Mouse (Mus musculus) v-Abl transformed pro-B cells (cell line): ENCODE data around the gene Vps41.

ENCODE experiments used
- in situ Hi-C, 2 experiments: fragments of 400-800 bp; cut with MboI; formaldehyde crosslinking; loops; one replicate each; pipeline ENCODE4 v1.15.1; 2025; ENCODE audit not compliant: unreplicated experiment in 2 of 2

Vps41 gene

GRCm38 (mm10) chr13:18791314-18791713 lies 74.2 kb downstream of the Vps41 start:
- in situ Hi-C loops = no loop called here

GRCm38 (mm10) chr13:18791724-18792123 lies 74.6 kb downstream of the Vps41 start:
- in situ Hi-C loops = no loop called here

GRCm38 (mm10) chr13:18794454-18794853 lies 77.4 kb downstream of the Vps41 start:
- in situ Hi-C loops = no loop called here

GRCm38 (mm10) chr13:18797555-18797954 lies 80.5 kb downstream of the Vps41 start:
- in situ Hi-C loops = no loop called here

- in situ Hi-C loops = loop anchor here (25.0 kb wide), 4 partner anchors 288 to 862 kb away; no protein-coding TSS in a partner anchor
Measured at GRCm38 (mm10) chr13:18800434-18800833, 83.3 kb downstream of the Vps41 start.

GRCm38 (mm10) chr13:18809465-18809864 lies 92.4 kb downstream of the Vps41 start:
- in situ Hi-C loops = loop anchor here (5.0 to 25.0 kb wide), 7 partner anchors 107 to 972 kb away; no protein-coding TSS in a partner anchor

- in situ Hi-C loops = loop anchor here (5.0 to 25.0 kb wide), 9 partner anchors 108 to 975 kb away; no protein-coding TSS in a partner anchor
Measured at GRCm38 (mm10) chr13:18809978-18810675, 93.0 kb downstream of the Vps41 start.

GRCm38 (mm10) chr13:18824420-18825123 lies 107.5 kb downstream of the Vps41 start:
- in situ Hi-C loops = loop anchor here (25.0 kb wide), 4 partner anchors 312 to 838 kb away; no protein-coding TSS in a partner anchor

GRCm38 (mm10) chr13:18827029-18827428 lies 109.9 kb downstream of the Vps41 start:
- in situ Hi-C loops = loop anchor here in 1 of 2 experiments (25.0 kb wide), 1 partner anchor 310 kb away; no protein-coding TSS in a partner anchor

- in situ Hi-C loops = loop anchor here in 1 of 2 experiments (25.0 kb wide), 1 partner anchor 307 kb away; no protein-coding TSS in a partner anchor
Measured at GRCm38 (mm10) chr13:18830486-18830885, 113.4 kb downstream of the Vps41 start.

- in situ Hi-C loops = loop anchor here in 1 of 2 experiments (25.0 kb wide), 1 partner anchor 298 kb away; no protein-coding TSS in a partner anchor
Measured at GRCm38 (mm10) chr13:18839231-18839630, 122.1 kb downstream of the Vps41 start.

- in situ Hi-C loops = loop anchor here in 1 of 2 experiments (25.0 kb wide), 1 partner anchor 297 kb away; no protein-coding TSS in a partner anchor
Measured at GRCm38 (mm10) chr13:18840366-18840765, 123.3 kb downstream of the Vps41 start.

GRCm38 (mm10) chr13:18841019-18841418 lies 123.9 kb downstream of the Vps41 start:
- in situ Hi-C loops = loop anchor here in 1 of 2 experiments (25.0 kb wide), 1 partner anchor 296 kb away; no protein-coding TSS in a partner anchor

GRCm38 (mm10) chr13:18841752-18842282 lies 124.7 kb downstream of the Vps41 start:
- in situ Hi-C loops = loop anchor here in 1 of 2 experiments (25.0 kb wide), 1 partner anchor 295 kb away; no protein-coding TSS in a partner anchor

GRCm38 (mm10) chr13:18842556-18842955 lies 125.5 kb downstream of the Vps41 start:
- in situ Hi-C loops = loop anchor here in 1 of 2 experiments (25.0 kb wide), 1 partner anchor 295 kb away; no protein-coding TSS in a partner anchor

GRCm38 (mm10) chr13:18843546-18843945 lies 126.5 kb downstream of the Vps41 start:
- in situ Hi-C loops = loop anchor here in 1 of 2 experiments (25.0 kb wide), 1 partner anchor 294 kb away; no protein-coding TSS in a partner anchor

- in situ Hi-C loops = loop anchor here in 1 of 2 experiments (25.0 kb wide), 1 partner anchor 290 kb away; no protein-coding TSS in a partner anchor
Measured at GRCm38 (mm10) chr13:18847386-18847785, 130.3 kb downstream of the Vps41 start.

GRCm38 (mm10) chr13:18849563-18849962 lies 132.5 kb downstream of the Vps41 start:
- in situ Hi-C loops = loop anchor here in 1 of 2 experiments (25.0 kb wide), 1 partner anchor 288 kb away; no protein-coding TSS in a partner anchor

- in situ Hi-C loops = no loop called here
Measured at GRCm38 (mm10) chr13:18851182-18851581, 134.1 kb downstream of the Vps41 start.

GRCm38 (mm10) chr13:18852718-18853117 lies 135.6 kb downstream of the Vps41 start:
- in situ Hi-C loops = no loop called here
